Mouse (Mus musculus) olfactory bulb, adult 2 months (tissue): ENCODE data around the gene Ift43.

Source experiments
- CTCF ChIP-seq: fragments of 200-500 bp; IDR thresholded peaks from 2 replicates; pipeline ENCODE4 v1.5.1; 2012; ENCODE audit warnings: low read depth, mild to moderate bottlenecking, low read length, moderate library complexity; ENCODE audit not compliant: insufficient read depth
- POLR2A ChIP-seq: fragments of 200-500 bp; IDR thresholded peaks from 2 replicates; pipeline ENCODE4 v1.6.1; 2012; ENCODE audit warnings: mild to moderate bottlenecking, low read depth, low read length, moderate library complexity; ENCODE audit not compliant: insufficient read depth

- no peak for TF ChIP-seq CTCF
- no peak for TF ChIP-seq POLR2A
These were observed 15.4 kb downstream of the Ift43 start for GRCm38 (mm10) chr12:86097781-86098180.
